Mouse (Mus musculus): ENCODE results near the gene Tmem213. TPM values are rescaled to one million over a fixed set of nuclear protein-coding genes. Genes with fewer than 3 reads are reported as not detected.

The Tmem213 gene
- total and polyA plus RNA-seq, 3 experiments = not detected

DNA sequence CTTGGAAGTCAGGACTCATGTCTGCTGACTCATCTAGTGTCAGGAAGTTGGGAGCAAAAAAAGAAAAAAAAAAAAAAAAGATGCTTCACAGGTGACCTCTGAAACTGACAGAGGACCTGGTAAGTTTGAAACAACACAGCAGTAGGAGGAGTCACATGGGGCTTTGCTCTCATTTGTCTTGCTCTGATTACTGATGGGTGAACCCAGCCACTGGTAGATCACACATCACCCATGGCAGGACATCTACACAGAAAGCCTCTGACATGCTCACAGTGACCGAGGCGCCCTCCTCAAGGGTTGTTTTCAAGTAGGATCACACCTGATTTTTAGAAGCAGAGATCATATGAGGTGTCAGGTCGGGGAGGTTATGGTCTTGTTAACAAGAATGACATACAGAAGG, 16.4 kb downstream of the Tmem213 start:
- 94% methylated on average over 3 of the region's 3 CpGs for WGBS
- Histone ChIP-seq H3K27me3 (ENCODE audit: control insufficient read depth, insufficient read depth, low read length) (no peaks in the 10 kb centered on the region), H3K36me3 (ENCODE audit: control insufficient read depth, insufficient read depth, low read length) (no peaks in the 10 kb centered on the region), H3K9ac (ENCODE audit: low read depth, low read length) (no peak overlapping the region), H3K27ac (no peak overlapping the region), H3K79me2 (replicated peaks; ENCODE audit: control insufficient read depth, insufficient read depth, low read length) (no peaks in the 10 kb centered on the region), H3K4me3 (no peak overlapping the region), H3K4me1 (ENCODE audit: control insufficient read depth, insufficient read depth, low read length) (peaks cover 2% of the 10 kb centered on the region; the same call in 1 of the 2 replicates)
- no peak for DNase-seq
- TF ChIP-seq POLR2A (IDR thresholded peaks at IDR 0.05; ENCODE audit: insufficient read depth, low read depth, low read length) (no peak), EP300 (IDR thresholded peaks at IDR 0.05; ENCODE audit: insufficient read depth, low read depth, low read length) (no peak), CTCF (IDR thresholded peaks at IDR 0.05) (no peak)
- intact Hi-C loops (cut with DNase I) = no loop called here

DNA sequence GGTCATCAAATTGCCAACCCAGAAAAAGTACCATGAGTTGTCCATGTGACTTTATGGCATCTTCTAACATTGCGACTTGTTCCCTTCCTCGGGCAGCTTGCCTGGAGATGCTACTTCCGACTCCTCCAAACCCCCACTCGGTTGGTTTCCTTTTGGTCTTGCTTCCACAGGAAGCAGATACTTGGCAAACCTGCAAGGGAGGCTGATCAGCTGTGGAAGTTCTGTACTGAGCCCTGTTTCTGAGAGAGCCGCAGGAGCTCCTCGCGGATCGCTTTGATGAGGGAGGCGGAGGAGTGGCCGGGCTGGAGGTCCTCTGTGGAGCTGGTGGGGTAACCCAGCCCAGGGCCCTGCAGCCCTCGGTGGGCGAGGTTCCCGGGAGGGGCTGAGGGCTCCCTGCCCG, 19.1 kb downstream of the Tmem213 start:
- no peak overlapping the region for H3K27ac ChIP-seq
- no peak for DNase-seq
- intact Hi-C loops (cut with DNase I) = no loop called here
- 51% methylated on average over 14 of the region's 14 CpGs for WGBS
- H3K4me1 ChIP-seq (ENCODE audit: control insufficient read depth, insufficient read depth, low read length) = peaks cover 4% of the 10 kb centered on the region; the same call in 1 of the 2 replicates
- no peaks in the 10 kb centered on the region for H3K79me2 ChIP-seq (replicated peaks; ENCODE audit: control insufficient read depth, insufficient read depth, low read length)
- no peak overlapping the region for H3K4me3 ChIP-seq
- TF ChIP-seq EP300 (IDR thresholded peaks at IDR 0.05; ENCODE audit: insufficient read depth, low read depth, low read length) (no peak), CTCF (IDR thresholded peaks at IDR 0.05) (no peak), POLR2A (IDR thresholded peaks at IDR 0.05; ENCODE audit: insufficient read depth, low read depth, low read length) (no peak)
- no peak overlapping the region for H3K9ac ChIP-seq (ENCODE audit: low read depth, low read length)
- H3K36me3 ChIP-seq (ENCODE audit: control insufficient read depth, insufficient read depth, low read length) = no peaks in the 10 kb centered on the region
- H3K27me3 ChIP-seq (ENCODE audit: control insufficient read depth, insufficient read depth, low read length) = no peaks in the 10 kb centered on the region

DNA sequence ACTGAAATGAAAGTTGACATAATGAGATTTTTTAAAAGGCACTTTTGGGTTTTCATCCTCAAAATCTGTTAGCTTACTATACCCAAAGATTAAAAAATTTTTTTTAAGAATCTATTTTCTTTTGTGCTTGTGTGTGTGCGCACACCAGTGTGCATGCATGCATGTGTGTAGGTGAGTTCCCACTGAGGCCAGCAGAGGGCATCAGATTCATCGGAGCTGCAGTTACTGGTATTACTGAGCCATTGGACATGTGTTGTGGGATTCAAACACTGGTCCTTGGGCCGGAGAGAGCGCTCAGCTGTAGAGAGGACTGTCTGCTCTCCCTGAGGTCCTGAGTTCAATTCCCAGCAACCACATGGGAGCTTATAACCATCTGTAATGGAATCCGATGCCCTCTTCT, 20.8 kb downstream of the Tmem213 start:
- DNase-seq = no peak
- no peak overlapping the region for H3K4me3 ChIP-seq
- TF ChIP-seq POLR2A (IDR thresholded peaks at IDR 0.05; ENCODE audit: insufficient read depth, low read depth, low read length) = no peak
- TF ChIP-seq EP300 (IDR thresholded peaks at IDR 0.05; ENCODE audit: insufficient read depth, low read depth, low read length) = no peak
- peak; percentile 33 for TF ChIP-seq CTCF (IDR thresholded peaks at IDR 0.05)
- no peaks in the 10 kb centered on the region for H3K36me3 ChIP-seq (ENCODE audit: control insufficient read depth, insufficient read depth, low read length)
- 98% methylated on average over 5 of the region's 5 CpGs for WGBS
- no peak overlapping the region for H3K9ac ChIP-seq (ENCODE audit: low read depth, low read length)
- H3K4me1 ChIP-seq (ENCODE audit: control insufficient read depth, insufficient read depth, low read length) = peaks cover 2% of the 10 kb centered on the region; the same call in 1 of the 2 replicates
- no peaks in the 10 kb centered on the region for H3K27me3 ChIP-seq (ENCODE audit: control insufficient read depth, insufficient read depth, low read length)
- no peaks in the 10 kb centered on the region for H3K79me2 ChIP-seq (replicated peaks; ENCODE audit: control insufficient read depth, insufficient read depth, low read length)
- no peak overlapping the region for H3K27ac ChIP-seq
- intact Hi-C loops (cut with DNase I) = no loop called here

DNA sequence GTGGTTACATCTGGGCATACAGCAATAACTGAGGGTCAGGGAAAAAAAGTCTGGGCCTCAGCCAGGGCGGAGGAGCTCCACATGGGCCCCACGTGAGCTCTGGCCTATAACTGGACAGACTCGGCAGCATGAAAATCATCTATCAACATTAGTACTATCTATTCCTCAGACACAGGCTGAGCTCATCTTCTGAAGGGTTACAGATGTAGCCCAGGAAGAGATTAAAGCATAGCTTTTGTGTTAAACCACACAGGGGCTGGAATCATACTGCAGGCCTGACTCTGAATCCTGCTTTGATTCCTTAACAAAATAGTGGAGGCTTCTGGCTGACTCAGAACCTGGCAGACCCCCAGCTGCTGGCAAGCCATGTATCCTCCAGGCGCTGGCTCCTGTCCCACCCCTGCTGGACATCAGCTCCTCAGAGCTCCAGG, 22.8 kb downstream of the Tmem213 start:
- no peak overlapping the region for H3K27ac ChIP-seq
- 60% methylated on average over 4 of the region's 4 CpGs for WGBS
- H3K4me3 ChIP-seq = no peak overlapping the region
- peaks cover 4% of the 10 kb centered on the region; the same call in 1 of the 2 replicates for H3K4me1 ChIP-seq (ENCODE audit: control insufficient read depth, insufficient read depth, low read length)
- no peak overlapping the region for H3K9ac ChIP-seq (ENCODE audit: low read depth, low read length)
- intact Hi-C loops (cut with DNase I) = no loop called here
- no peaks in the 10 kb centered on the region for H3K79me2 ChIP-seq (replicated peaks; ENCODE audit: control insufficient read depth, insufficient read depth, low read length)
- TF ChIP-seq CTCF (IDR thresholded peaks at IDR 0.05) = 0 out of 2 replicates have a peak, but pooled peaks have one; percentile 3
- no peak for TF ChIP-seq EP300 (IDR thresholded peaks at IDR 0.05; ENCODE audit: insufficient read depth, low read depth, low read length)
- no peak for TF ChIP-seq POLR2A (IDR thresholded peaks at IDR 0.05; ENCODE audit: insufficient read depth, low read depth, low read length)
- DNase-seq = peak; percentile 61 to 73
- no peaks in the 10 kb centered on the region for H3K27me3 ChIP-seq (ENCODE audit: control insufficient read depth, insufficient read depth, low read length)
- H3K36me3 ChIP-seq (ENCODE audit: control insufficient read depth, insufficient read depth, low read length) = no peaks in the 10 kb centered on the region

DNA sequence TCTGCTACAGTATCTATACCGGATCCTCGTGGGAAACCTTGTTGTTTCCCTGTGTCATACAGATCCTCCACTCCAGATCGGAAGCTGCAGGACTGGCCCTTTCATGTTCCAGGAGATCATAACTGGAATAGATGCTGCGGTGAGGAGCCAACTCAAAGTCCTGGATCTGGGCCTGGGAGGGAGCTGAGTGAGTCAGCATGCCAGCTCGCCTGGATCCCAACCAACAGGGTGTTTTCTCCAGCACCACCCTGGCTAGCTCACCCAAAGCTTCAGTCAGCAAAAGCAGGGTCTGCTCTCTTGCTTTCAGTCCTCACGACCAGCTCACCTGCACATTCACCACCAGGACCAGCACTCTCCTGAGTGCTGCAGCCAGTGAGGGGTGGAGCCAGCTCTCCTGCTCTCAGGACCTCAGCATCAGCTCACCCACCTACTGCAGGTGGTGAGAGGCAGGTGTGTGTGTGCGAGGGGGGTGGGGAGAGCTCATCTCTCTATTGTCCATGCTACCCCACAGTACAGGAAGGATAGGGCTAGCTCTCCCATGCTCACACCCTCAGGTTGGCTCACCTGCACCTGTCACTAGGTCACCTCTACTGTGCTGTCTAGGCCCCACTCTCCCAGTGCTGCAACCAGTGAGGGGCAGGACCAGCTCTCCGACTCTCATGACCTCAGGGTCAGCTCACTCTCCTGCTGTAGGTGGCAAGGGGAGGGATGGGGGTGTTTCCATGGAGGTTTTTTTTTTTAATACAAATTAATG, 25.9 kb downstream of the Tmem213 start:
- no peaks in the 10 kb centered on the region for H3K36me3 ChIP-seq (ENCODE audit: control insufficient read depth, insufficient read depth, low read length)
- no peak overlapping the region for H3K27ac ChIP-seq
- peaks cover 4% of the 10 kb centered on the region; the same call in 1 of the 2 replicates for H3K4me1 ChIP-seq (ENCODE audit: control insufficient read depth, insufficient read depth, low read length)
- H3K27me3 ChIP-seq (ENCODE audit: control insufficient read depth, insufficient read depth, low read length) = no peaks in the 10 kb centered on the region
- H3K4me3 ChIP-seq = no peak overlapping the region
- H3K9ac ChIP-seq (ENCODE audit: low read depth, low read length) = no peak overlapping the region
- TF ChIP-seq POLR2A (IDR thresholded peaks at IDR 0.05; ENCODE audit: insufficient read depth, low read depth, low read length) (no peak), CTCF (IDR thresholded peaks at IDR 0.05) (no peak), EP300 (IDR thresholded peaks at IDR 0.05; ENCODE audit: insufficient read depth, low read depth, low read length) (0 out of 2 replicates have a peak, but pooled peaks have one; percentile 29)
- DNase-seq = peak; percentile 55 to 72
- H3K79me2 ChIP-seq (replicated peaks; ENCODE audit: control insufficient read depth, insufficient read depth, low read length) = no peaks in the 10 kb centered on the region
- intact Hi-C loops (cut with DNase I) = no loop called here
- 62% methylated on average over 8 of the region's 8 CpGs for WGBS

DNA sequence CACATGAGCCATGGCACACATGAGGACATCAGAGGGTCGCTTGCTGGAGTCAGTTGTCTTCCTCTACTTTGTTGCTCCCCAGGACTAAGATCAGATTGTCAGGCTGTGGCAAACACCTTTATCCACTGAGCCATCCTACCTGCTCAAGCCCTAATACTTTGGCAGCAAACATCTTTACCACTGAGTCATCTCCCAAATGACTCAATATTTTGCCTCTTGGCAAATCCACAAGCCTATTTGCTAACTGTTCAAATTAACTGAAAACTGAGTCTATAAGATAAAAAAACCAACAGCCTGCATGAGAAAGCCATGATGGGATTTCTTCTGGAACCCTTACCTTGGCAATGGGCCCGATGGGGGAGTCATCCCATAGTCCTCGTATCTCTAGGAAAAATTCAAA, 30.0 kb downstream of the Tmem213 start:
- H3K79me2 ChIP-seq (replicated peaks; ENCODE audit: control insufficient read depth, insufficient read depth, low read length) = no peaks in the 10 kb centered on the region
- H3K9ac ChIP-seq (ENCODE audit: low read depth, low read length) = no peak overlapping the region
- H3K27me3 ChIP-seq (ENCODE audit: control insufficient read depth, insufficient read depth, low read length) = no peaks in the 10 kb centered on the region
- H3K4me1 ChIP-seq (ENCODE audit: control insufficient read depth, insufficient read depth, low read length) = peaks cover 5% of the 10 kb centered on the region
- H3K27ac ChIP-seq = no peak overlapping the region
- no peak for TF ChIP-seq EP300 (IDR thresholded peaks at IDR 0.05; ENCODE audit: insufficient read depth, low read depth, low read length)
- no peak for TF ChIP-seq CTCF (IDR thresholded peaks at IDR 0.05)
- no peak for TF ChIP-seq POLR2A (IDR thresholded peaks at IDR 0.05; ENCODE audit: insufficient read depth, low read depth, low read length)
- no peak overlapping the region for H3K4me3 ChIP-seq
- H3K36me3 ChIP-seq (ENCODE audit: control insufficient read depth, insufficient read depth, low read length) = no peaks in the 10 kb centered on the region
- DNase-seq = no peak
- intact Hi-C loops (cut with DNase I) = no loop called here
- 80% methylated on average over 3 of the region's 3 CpGs for WGBS

Measured in heart, adult 2 months (tissue).